Mouse (Mus musculus): ENCODE results near the gene Vwce. TPM values are rescaled to one million over a fixed set of nuclear protein-coding genes. Genes with fewer than 3 reads are reported as not detected.
A peak's percentile ranks its signal among the peaks of the same experiment; 100 is the strongest.

The Vwce gene
- polyA plus RNA-seq, 1 experiment from 2014 or later: 1.3 TPM

- H3K27me3 ChIP-seq: no peaks in the 10 kb centered on the region
- H3K36me3 ChIP-seq: peaks cover 27% of the 10 kb centered on the region
- no peaks in the 10 kb centered on the region for H3K9me3 ChIP-seq
- peaks cover 29% of the 10 kb centered on the region for H3K4me1 ChIP-seq (replicated peaks)
- ATAC-seq (ENCODE audit: low FRiP score, low read depth): no peak
- no peak overlapping the region for H3K4me3 ChIP-seq
- WGBS: 90% methylated on average over 7 of the region's 7 CpGs
- no peak overlapping the region for H3K9ac ChIP-seq
- H3K4me2 ChIP-seq: no peak overlapping the region
- no peak overlapping the region for H3K27ac ChIP-seq (replicated peaks)
These were observed 78.2 kb downstream of the Vwce start for GRCm38 (mm10) chr19:10712194-10712593.

DNA sequence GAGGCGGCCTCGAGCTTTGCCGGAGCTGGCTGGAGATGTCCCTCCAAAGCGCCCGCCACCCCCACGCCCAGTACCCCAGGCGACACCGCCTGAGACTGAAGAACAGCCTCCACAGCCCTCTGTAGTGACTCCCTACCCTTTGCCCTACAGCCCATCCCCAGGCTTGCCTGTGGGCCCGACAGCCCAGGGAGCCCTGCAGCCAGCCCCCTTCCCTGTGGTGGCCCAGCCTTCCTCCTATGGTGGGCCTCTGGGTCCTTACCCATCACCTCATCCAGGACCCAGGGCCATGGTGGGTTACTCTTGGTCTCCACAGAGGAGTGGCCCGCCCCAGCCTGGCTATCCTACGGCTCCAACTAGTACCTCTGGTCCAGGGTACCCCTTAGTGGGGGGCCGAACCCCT lies 78.6 kb downstream of the Vwce start:
- no peak overlapping the region for H3K9ac ChIP-seq
- no peak overlapping the region for H3K4me2 ChIP-seq
- WGBS: 93% methylated on average over 12 of the region's 12 CpGs
- no peak overlapping the region for H3K4me3 ChIP-seq
- peaks cover 23% of the 10 kb centered on the region for H3K36me3 ChIP-seq
- H3K27ac ChIP-seq (replicated peaks): no peak overlapping the region
- H3K4me1 ChIP-seq (replicated peaks): peaks cover 29% of the 10 kb centered on the region
- H3K9me3 ChIP-seq: no peaks in the 10 kb centered on the region
- ATAC-seq (ENCODE audit: low FRiP score, low read depth): no peak
- no peaks in the 10 kb centered on the region for H3K27me3 ChIP-seq

GRCm38 (mm10) chr19:10713551-10713950 lies 79.5 kb downstream of the Vwce start:
- Histone ChIP-seq H3K4me1 (replicated peaks) (peaks cover 28% of the 10 kb centered on the region), H3K9me3 (no peaks in the 10 kb centered on the region), H3K4me2 (no peak overlapping the region), H3K27me3 (no peaks in the 10 kb centered on the region), H3K9ac (no peak overlapping the region), H3K27ac (replicated peaks) (no peak overlapping the region), H3K36me3 (peaks cover 23% of the 10 kb centered on the region), H3K4me3 (no peak overlapping the region)
- no peak for ATAC-seq (ENCODE audit: low FRiP score, low read depth)
- WGBS: 89% methylated on average over 10 of the region's 10 CpGs

DNA sequence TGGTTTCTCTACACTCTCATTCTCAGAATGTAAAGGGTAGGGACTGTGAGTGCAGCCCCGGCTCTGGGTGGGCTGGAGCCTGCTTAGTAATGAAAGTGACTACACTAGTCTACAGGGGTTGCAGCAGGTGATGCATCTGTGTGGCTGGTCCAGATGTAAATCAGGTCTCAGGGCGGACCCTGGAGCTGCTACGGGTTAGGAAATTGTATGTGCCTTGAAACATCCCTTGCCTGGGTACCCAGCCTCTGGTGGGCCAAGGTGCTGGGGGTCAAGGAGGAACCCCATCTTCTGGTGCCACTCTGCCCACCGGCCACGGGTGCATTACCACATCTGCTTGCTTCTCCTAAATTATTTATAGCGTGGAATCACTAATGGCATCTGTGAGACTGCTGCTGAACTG lies 80.2 kb downstream of the Vwce start:
- H3K4me3 ChIP-seq: no peak overlapping the region
- WGBS: 80% methylated on average over 6 of the region's 6 CpGs
- H3K9ac ChIP-seq: no peak overlapping the region
- H3K9me3 ChIP-seq: no peaks in the 10 kb centered on the region
- no peak for ATAC-seq (ENCODE audit: low FRiP score, low read depth)
- H3K36me3 ChIP-seq: peaks cover 23% of the 10 kb centered on the region
- no peaks in the 10 kb centered on the region for H3K27me3 ChIP-seq
- peak overlapping the region; percentile 56; the same call in 1 of the 2 replicates for H3K27ac ChIP-seq (replicated peaks)
- H3K4me2 ChIP-seq: no peak overlapping the region
- H3K4me1 ChIP-seq (replicated peaks): peaks cover 21% of the 10 kb centered on the region

- Histone ChIP-seq H3K36me3 (peaks cover 23% of the 10 kb centered on the region), H3K4me1 (replicated peaks) (peaks cover 20% of the 10 kb centered on the region), H3K4me3 (no peak overlapping the region), H3K4me2 (no peak overlapping the region), H3K27me3 (no peaks in the 10 kb centered on the region), H3K9me3 (no peaks in the 10 kb centered on the region), H3K9ac (no peak overlapping the region), H3K27ac (replicated peaks) (peak overlapping the region; percentile 56; the same call in 1 of the 2 replicates)
- WGBS: 37% methylated on average over 4 of the region's 4 CpGs
- ATAC-seq (ENCODE audit: low FRiP score, low read depth): 0 out of 2 replicates have a peak, but pooled peaks have one; percentile 55
These were observed 80.9 kb downstream of the Vwce start for GRCm38 (mm10) chr19:10714682-10715475.

DNA sequence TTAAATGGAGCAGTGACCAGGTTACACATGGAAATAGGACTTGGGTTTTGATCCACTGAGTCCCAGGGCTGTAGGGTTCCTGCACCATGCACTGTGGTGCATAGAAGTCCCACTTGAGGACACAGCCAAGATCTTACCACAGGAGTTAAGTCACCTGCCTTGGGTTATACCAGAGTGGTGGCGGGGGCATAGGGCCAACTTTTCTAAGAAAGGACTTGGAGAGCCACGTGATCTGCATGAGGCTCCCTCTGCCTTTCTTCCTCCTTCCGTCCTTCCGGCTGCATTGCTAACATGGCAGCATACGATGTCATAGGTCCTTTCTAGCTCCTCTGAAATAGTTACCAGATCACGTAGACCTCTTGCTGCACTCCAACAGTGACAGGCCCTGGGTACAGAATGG lies 81.5 kb downstream of the Vwce start:
- Histone ChIP-seq H3K9me3 (no peaks in the 10 kb centered on the region), H3K4me3 (no peak overlapping the region), H3K27ac (replicated peaks) (peak overlapping the region; percentile 43; the same call in 1 of the 2 replicates), H3K36me3 (peaks cover 23% of the 10 kb centered on the region), H3K27me3 (no peaks in the 10 kb centered on the region), H3K4me2 (no peak overlapping the region), H3K9ac (no peak overlapping the region), H3K4me1 (replicated peaks) (peaks cover 21% of the 10 kb centered on the region)
- ATAC-seq (ENCODE audit: low FRiP score, low read depth): no peak
- WGBS: 84% methylated on average over 6 of the region's 6 CpGs

Other genes starting within 250 kb of the Vwce start
- gene Syt7, start 245.1 kb upstream of the Vwce start, polyA plus RNA-seq (2015; fragmentation: Nextera tagmentation; extraction: Ambion mirVana): 17.4 and 21.0 TPM in 2 replicates
- gene Lrrc10b, start 176.7 kb upstream of the Vwce start, polyA plus RNA-seq (2015; fragmentation: Nextera tagmentation; extraction: Ambion mirVana): 0.98 and 1.5 TPM in 2 replicates
- 2.1 and 2.3 TPM in 2 replicates for gene Ppp1r32, start 151.3 kb upstream of the Vwce start, polyA plus RNA-seq (2015; fragmentation: Nextera tagmentation; extraction: Ambion mirVana)
- gene Cpsf7, start 108.9 kb upstream of the Vwce start, polyA plus RNA-seq (2015; fragmentation: Nextera tagmentation; extraction: Ambion mirVana): 49.0 and 56.1 TPM in 2 replicates
- gene Sdhaf2, start 108.1 kb upstream of the Vwce start, polyA plus RNA-seq (2015; fragmentation: Nextera tagmentation; extraction: Ambion mirVana): 62.8 and 69.1 TPM in 2 replicates
- gene Tmem216, start 78.0 kb upstream of the Vwce start, polyA plus RNA-seq (2015; fragmentation: Nextera tagmentation; extraction: Ambion mirVana): 47.5 and 51.4 TPM in 2 replicates
- gene Cyb561a3, start 57.0 kb upstream of the Vwce start, polyA plus RNA-seq (2015; fragmentation: Nextera tagmentation; extraction: Ambion mirVana): 19.9 and 20.3 TPM in 2 replicates
- gene Tmem138, start 56.9 kb upstream of the Vwce start, polyA plus RNA-seq (2015; fragmentation: Nextera tagmentation; extraction: Ambion mirVana): 40.2 and 41.4 TPM in 2 replicates
- 221 and 229 TPM in 2 replicates for gene Ddb1, start 28.9 kb upstream of the Vwce start, polyA plus RNA-seq (2015; fragmentation: Nextera tagmentation; extraction: Ambion mirVana)
- 22.0 and 28.3 TPM in 2 replicates for gene Tkfc, start 28.6 kb upstream of the Vwce start, polyA plus RNA-seq (2015; fragmentation: Nextera tagmentation; extraction: Ambion mirVana)
- not detected in 2 replicates for gene Pga5, start 43.9 kb downstream of the Vwce start, polyA plus RNA-seq (2015; fragmentation: Nextera tagmentation; extraction: Ambion mirVana)
- gene Vps37c, start 54.5 kb downstream of the Vwce start, polyA plus RNA-seq (2015; fragmentation: Nextera tagmentation; extraction: Ambion mirVana): 28.8 and 31.8 TPM in 2 replicates
- gene Cd5, start 104.8 kb downstream of the Vwce start, polyA plus RNA-seq (2015; fragmentation: Nextera tagmentation; extraction: Ambion mirVana): 0.25 and 0.28 TPM in 2 replicates
- 0.10 TPM in 1 of 2 replicates, not detected in the other for gene Cd6, start 195.8 kb downstream of the Vwce start, polyA plus RNA-seq (2015; fragmentation: Nextera tagmentation; extraction: Ambion mirVana)
- gene Slc15a3, start 205.5 kb downstream of the Vwce start, polyA plus RNA-seq (2015; fragmentation: Nextera tagmentation; extraction: Ambion mirVana): 0.30 and 0.47 TPM in 2 replicates
- gene Tmem132a, start 235.7 kb downstream of the Vwce start, polyA plus RNA-seq (2015; fragmentation: Nextera tagmentation; extraction: Ambion mirVana): 171 and 188 TPM in 2 replicates
- gene Tmem109, start 247.8 kb downstream of the Vwce start, polyA plus RNA-seq (2015; fragmentation: Nextera tagmentation; extraction: Ambion mirVana): 45.6 and 46.2 TPM in 2 replicates

All from hindbrain, embryonic 15.5 days (tissue).